Mouse (Mus musculus): ENCODE data around the gene Ppp6r3. TPM values are rescaled to one million over a fixed set of nuclear protein-coding genes. Genes with fewer than 3 reads are reported as not detected.

Ppp6r3 gene
- 51.8 TPM for polyA plus RNA-seq (2014; fragmentation: Illumina TruSeq; extraction: RNeasy Lipid Tissue Mini Kit (QIAGEN cat#74804); ENCODE audit: low read depth, low replicate concordance)

DNA sequence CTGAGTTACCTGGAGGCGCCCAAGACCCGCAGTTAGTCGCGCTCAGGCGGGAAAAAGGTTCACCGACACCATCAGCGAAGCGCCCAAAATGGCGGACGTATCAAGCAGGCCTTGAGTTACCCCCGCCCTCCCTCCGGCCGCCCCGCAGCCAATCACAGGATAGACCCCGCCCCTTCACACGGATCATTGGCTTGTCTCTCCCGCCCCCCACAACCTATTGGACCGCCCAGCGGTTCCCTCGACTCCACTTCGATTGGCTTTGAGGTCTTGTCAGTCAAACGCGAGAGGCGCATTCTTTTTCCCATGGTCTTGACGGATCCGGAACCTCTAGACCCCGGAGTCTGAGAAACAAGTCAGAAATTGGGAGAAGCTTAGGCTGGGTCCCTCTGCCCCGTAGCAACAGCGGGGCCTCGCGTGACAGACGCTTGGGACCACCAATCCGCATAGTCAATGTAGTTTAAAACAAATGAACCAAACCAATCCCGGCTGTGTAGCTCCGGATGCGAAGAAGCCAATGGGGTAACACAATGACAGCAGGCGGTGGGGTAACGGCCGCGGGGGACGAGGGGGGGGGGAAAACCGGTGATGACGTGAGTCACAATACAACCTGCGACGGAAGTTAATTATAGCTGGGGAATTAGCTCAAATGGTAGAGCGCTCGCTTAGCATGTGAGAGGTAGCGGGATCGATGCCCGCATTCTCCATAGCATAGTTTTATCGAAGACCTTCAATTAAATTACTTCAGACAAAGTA, at the start of gene Ppp6r3:
Gene Ppp6r3 (minus strand): TSS at position 118 of the 753 bp plus-strand sequence.

DNA sequence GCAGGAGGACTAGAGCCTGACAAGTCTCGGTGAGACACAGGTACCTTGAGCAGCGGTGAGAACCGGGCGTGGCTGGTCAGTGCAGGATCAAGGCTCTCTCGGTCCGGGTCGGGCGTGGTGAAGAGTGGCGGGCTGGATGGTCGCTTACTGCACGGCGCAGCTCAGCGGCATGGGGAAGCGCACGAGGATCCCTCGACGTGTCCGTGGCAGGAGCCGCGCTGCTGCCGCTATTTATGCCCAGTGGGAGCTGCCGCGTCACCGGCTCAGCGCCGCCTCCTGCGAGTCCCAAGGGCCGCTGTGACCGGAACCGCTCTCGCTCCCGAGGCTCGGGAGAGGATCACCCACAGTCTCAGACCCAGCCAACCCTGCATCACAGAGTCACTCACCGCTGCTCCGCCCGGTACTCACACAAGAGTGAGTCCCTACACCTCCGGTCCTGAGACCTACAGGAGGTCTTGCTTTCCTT, 161.2 kb downstream of the Ppp6r3 start, which contains the start of gene Gal:
Gene Gal (minus strand): TSS at position 277 of the 466 bp plus-strand sequence.

Other genes starting within 250 kb of the Ppp6r3 start
- not detected for gene Tesmin, start 186.9 kb downstream of the Ppp6r3 start, polyA plus RNA-seq (2014; fragmentation: Illumina TruSeq; extraction: RNeasy Lipid Tissue Mini Kit (QIAGEN cat#74804); ENCODE audit: low read depth, low replicate concordance)
- gene Gal, start 161.2 kb downstream of the Ppp6r3 start, polyA plus RNA-seq (2014; fragmentation: Illumina TruSeq; extraction: RNeasy Lipid Tissue Mini Kit (QIAGEN cat#74804); ENCODE audit: low read depth, low replicate concordance) = not detected
- 1.5 TPM for gene Lrp5, start 110.8 kb upstream of the Ppp6r3 start, polyA plus RNA-seq (2014; fragmentation: Illumina TruSeq; extraction: RNeasy Lipid Tissue Mini Kit (QIAGEN cat#74804); ENCODE audit: low read depth, low replicate concordance)
- 4.9 TPM for gene 1810055G02Rik, start 132.5 kb upstream of the Ppp6r3 start, polyA plus RNA-seq (2014; fragmentation: Illumina TruSeq; extraction: RNeasy Lipid Tissue Mini Kit (QIAGEN cat#74804); ENCODE audit: low read depth, low replicate concordance)
- gene Kmt5b, start 191.7 kb upstream of the Ppp6r3 start, polyA plus RNA-seq (2014; fragmentation: Illumina TruSeq; extraction: RNeasy Lipid Tissue Mini Kit (QIAGEN cat#74804); ENCODE audit: low read depth, low replicate concordance) = 38.7 TPM

Data from liver, adult 10 weeks (tissue).